Mouse (Mus musculus): ENCODE measurements around the gene Eif4g3.

- no peak for TF ChIP-seq CTCF (IDR thresholded peaks at IDR 0.05; ENCODE audit: low read depth, low read length)
- TF ChIP-seq TAL1 (conservative IDR thresholded peaks at IDR 0.05; ENCODE audit: low read depth, low read length): no peak
- TF ChIP-seq GATA1 (IDR thresholded peaks at IDR 0.05; ENCODE audit: borderline replicate concordance, low read length): no peak
- no peak for TF ChIP-seq GATA2 (IDR thresholded peaks at IDR 0.05; ENCODE audit: borderline replicate concordance, low read depth, low read length)
- TF ChIP-seq POLR2AphosphoS5 (IDR thresholded peaks at IDR 0.05; ENCODE audit: insufficient replicate concordance, low read depth, low read length): no peak
These were observed 49.4 kb downstream of the Eif4g3 start for GRCm38 (mm10) chr4:138042257-138042589.
